Mouse (Mus musculus) spleen, adult 2 months (tissue): Measurements from ENCODE around the gene Otop3. TPM values are rescaled to one million over a fixed set of nuclear protein-coding genes. Genes with fewer than 3 reads are reported as not detected.
A peak's percentile ranks its signal among the peaks of the same experiment; 100 is the strongest.

Source experiments
- DNase-seq, 2 experiments: peaks; one replicate each; pipeline versions ENCODE4 v3.0.0 to v3.0.0-alpha.2; 2012 to 2021; ENCODE audit warnings: low spot score in 2 of 2, low read depth in 1 of 2
- H3K27ac ChIP-seq: fragments of 200-500 bp; 2 replicates; pipeline ENCODE4 v1.5.1; 2012; ENCODE audit warnings: low read length, inconsistent platforms; ENCODE audit not compliant: insufficient read depth
- H3K27me3 ChIP-seq: fragments of 200-500 bp; 2 replicates; pipeline ENCODE4 v1.6.1; 2012; ENCODE audit warnings: mild to moderate bottlenecking, moderate library complexity, low read length, inconsistent platforms; ENCODE audit not compliant: control insufficient read depth, insufficient read depth
- H3K36me3 ChIP-seq: fragments of 200-500 bp; 2 replicates; pipeline ENCODE4 v1.6.1; 2012; ENCODE audit warnings: mild to moderate bottlenecking, low read length, inconsistent platforms; ENCODE audit not compliant: control insufficient read depth, insufficient read depth
- H3K4me1 ChIP-seq: fragments of 200-500 bp; 2 replicates; pipeline ENCODE4 v1.6.1; 2011; ENCODE audit warnings: inconsistent platforms; ENCODE audit not compliant: control insufficient read depth, insufficient read depth, insufficient read length
- H3K4me3 ChIP-seq: fragments of 200-500 bp; 2 replicates; pipeline ENCODE4 v1.5.1; 2011; ENCODE audit warnings: mild to moderate bottlenecking, inconsistent platforms; ENCODE audit not compliant: insufficient read depth, insufficient read length; ENCODE audit errors: extremely low read depth
- CTCF ChIP-seq: fragments of 200-500 bp; IDR thresholded peaks from 2 replicates; pipeline ENCODE4 v1.5.1; 2011; ENCODE audit warnings: mild to moderate bottlenecking, inconsistent platforms; ENCODE audit not compliant: insufficient read depth, insufficient read length, insufficient replicate concordance; ENCODE audit errors: extremely low read depth
- POLR2A ChIP-seq: fragments of 200-500 bp; IDR thresholded peaks from 2 replicates; pipeline ENCODE4 v1.6.1; 2011; ENCODE audit warnings: low read depth, low read length, inconsistent platforms
- WGBS: fragments of 180-500 bp; shearing (Covaris S2); methylation state at CpG from one replicate; pipeline ENCODE4 v1.1.7; 2018; 5-methylcytosine and 5-hydroxymethylcytosine counted together
- polyA plus RNA-seq: library from polyadenylated mRNA; depleted of rRNA; stranded (reverse); fragments of >200 nt; gene quantifications from 2 replicates; pipeline ENCODE4 v1.2.3, GENCODE M21; 2012

The Otop3 gene
- polyA plus RNA-seq, 1 experiment = not detected

GRCm38 (mm10) chr11:115359726-115360125, 25.2 kb downstream of the Otop3 start:
- no peak for TF ChIP-seq POLR2A
- TF ChIP-seq CTCF = 0 out of 2 replicates have a peak, but pooled peaks have one; percentile 10
- H3K27me3 ChIP-seq = no peaks in the 10 kb centered on the region
- no peak overlapping the region for H3K4me3 ChIP-seq
- no peak for DNase-seq
- no peak overlapping the region for H3K27ac ChIP-seq
- 47% methylated on average over 6 of the region's 6 CpGs for WGBS
- H3K4me1 ChIP-seq = no peaks in the 10 kb centered on the region
- H3K36me3 ChIP-seq = no peaks in the 10 kb centered on the region

- Histone ChIP-seq H3K36me3 (no peaks in the 10 kb centered on the region), H3K4me3 (no peak overlapping the region), H3K27me3 (peaks cover 8% of the 10 kb centered on the region; the same call in 1 of the 2 replicates), H3K27ac (no peak overlapping the region), H3K4me1 (peaks cover 10% of the 10 kb centered on the region; the same call in 1 of the 2 replicates)
- no peak for TF ChIP-seq CTCF
- TF ChIP-seq POLR2A = no peak
- WGBS = 98% methylated on average over 3 of the region's 3 CpGs
- no peak for DNase-seq
These were observed 29.6 kb downstream of the Otop3 start for GRCm38 (mm10) chr11:115364136-115364535.

GRCm38 (mm10) chr11:115366039-115366705, 31.6 kb downstream of the Otop3 start:
- H3K4me3 ChIP-seq = peak overlapping the region; percentile 62; the same call in 1 of the 2 replicates
- H3K27ac ChIP-seq = peak overlapping the region; percentile 12; the same call in 1 of the 2 replicates
- TF ChIP-seq POLR2A = no peak
- 20% methylated on average over 7 of the region's 7 CpGs for WGBS
- peaks cover 8% of the 10 kb centered on the region; the same call in 1 of the 2 replicates for H3K27me3 ChIP-seq
- no peaks in the 10 kb centered on the region for H3K36me3 ChIP-seq
- no peak for DNase-seq
- H3K4me1 ChIP-seq = peaks cover 10% of the 10 kb centered on the region; the same call in 1 of the 2 replicates

- no peak for TF ChIP-seq CTCF
- TF ChIP-seq POLR2A = no peak
- H3K4me3 ChIP-seq = peak overlapping the region; percentile 62; the same call in 1 of the 2 replicates
- no peak overlapping the region; the same call in 1 of the 2 replicates for H3K27ac ChIP-seq
- 7% methylated on average over 28 of the region's 28 CpGs for WGBS
- H3K36me3 ChIP-seq = no peaks in the 10 kb centered on the region
- peaks cover 10% of the 10 kb centered on the region; the same call in 1 of the 2 replicates for H3K4me1 ChIP-seq
- DNase-seq = no peak
- H3K27me3 ChIP-seq = peaks cover 8% of the 10 kb centered on the region; the same call in 1 of the 2 replicates
These were observed 32.3 kb downstream of the Otop3 start for GRCm38 (mm10) chr11:115366706-115367394.

- Histone ChIP-seq H3K4me1 (peaks cover 10% of the 10 kb centered on the region; the same call in 1 of the 2 replicates), H3K4me3 (peak within 1 kb of the TSS; percentile 62), H3K27me3 (peaks cover 8% of the 10 kb centered on the region; the same call in 1 of the 2 replicates), H3K27ac (no peak within 1 kb of the TSS; the same call in 1 of the 2 replicates), H3K36me3 (no peaks in the 10 kb centered on the region)
- TF ChIP-seq POLR2A (no peak), CTCF (no peak)
- WGBS = under 1% methylated on average over 39 of the region's 39 CpGs
- peak; percentile 19 to 67 for DNase-seq
These were observed 32.9 kb downstream of the Otop3 start, which contains the start of gene Hid1 for GRCm38 (mm10) chr11:115367395-115367944. Gene Hid1 (minus strand): TSS chr11:115367756.

DNA sequence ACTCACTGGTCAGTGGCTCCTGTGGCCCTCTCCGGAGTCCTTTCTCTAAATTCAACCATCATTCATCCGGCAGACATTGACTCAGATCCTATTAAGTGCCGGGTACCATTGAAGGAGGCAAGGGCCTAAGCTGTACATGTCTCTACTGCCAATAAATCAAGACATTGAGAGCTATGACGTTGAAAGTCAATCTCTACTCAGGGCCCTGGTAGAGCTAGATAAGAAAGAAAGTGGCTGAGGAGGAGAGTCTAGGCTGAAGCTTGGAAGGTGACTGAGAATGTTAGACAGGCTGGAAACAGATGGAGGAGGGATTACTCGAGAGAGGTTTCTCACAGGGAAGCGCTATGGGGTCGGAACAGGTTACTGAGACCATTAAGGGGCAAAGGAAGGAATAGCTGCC, 35.8 kb downstream of the Otop3 start:
- Histone ChIP-seq H3K27me3 (peaks cover 11% of the 10 kb centered on the region; the same call in 1 of the 2 replicates), H3K4me3 (no peak overlapping the region), H3K36me3 (no peaks in the 10 kb centered on the region), H3K4me1 (peaks cover 12% of the 10 kb centered on the region), H3K27ac (no peak overlapping the region)
- TF ChIP-seq POLR2A (no peak), CTCF (no peak)
- WGBS = 64% methylated on average over 7 of the region's 7 CpGs
- no peak for DNase-seq

DNA sequence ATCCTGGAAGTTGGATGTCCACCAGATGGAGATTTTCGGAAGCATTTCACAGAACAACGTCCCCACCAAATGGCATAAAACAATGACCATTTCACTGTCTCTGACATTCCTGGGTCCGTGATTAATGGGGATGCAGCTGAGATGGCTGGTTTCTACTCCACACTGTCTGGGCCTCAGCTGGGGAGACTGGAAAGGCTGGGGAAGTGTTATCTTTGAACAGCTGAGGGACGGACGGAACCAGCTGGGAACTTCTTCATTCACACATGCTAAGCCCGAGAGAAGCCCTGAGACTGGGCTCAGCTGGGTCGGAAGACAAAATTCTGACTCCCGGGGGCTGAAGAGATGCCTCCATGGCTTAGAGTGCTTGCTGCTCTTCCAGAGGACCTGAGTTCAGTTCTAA, 36.8 kb downstream of the Otop3 start:
- no peak overlapping the region for H3K4me3 ChIP-seq
- DNase-seq = no peak
- peaks cover 12% of the 10 kb centered on the region for H3K4me1 ChIP-seq
- no peak overlapping the region for H3K27ac ChIP-seq
- TF ChIP-seq POLR2A (no peak), CTCF (no peak)
- WGBS = 84% methylated on average over 8 of the region's 8 CpGs
- no peaks in the 10 kb centered on the region for H3K36me3 ChIP-seq
- peaks cover 10% of the 10 kb centered on the region; the same call in 1 of the 2 replicates for H3K27me3 ChIP-seq
